Mouse (Mus musculus) heart, postnatal 25 days (tissue): ENCODE results near the gene Cmtm6. TPM values are rescaled to one million over a fixed set of nuclear protein-coding genes. Genes with fewer than 3 reads are reported as not detected.

Experiments used
- DNase-seq: peaks from one replicate; pipeline ENCODE4 v3.0.0; 2022; ENCODE audit warnings: low spot score
- intact Hi-C: fragments of 180-260 bp; cut with DNase I; formaldehyde crosslinking; loops from one replicate; pipeline ENCODE4 v1.15.1; 2025
- total RNA-seq, 2 experiments: library from RNA; stranded (reverse); gene quantifications; 2 replicates each; pipeline ENCODE4 v1.2.3; 2021

Cmtm6 gene
- total RNA-seq, 2 experiments from 2014 or later = 23.4 to 27.2 TPM

DNA sequence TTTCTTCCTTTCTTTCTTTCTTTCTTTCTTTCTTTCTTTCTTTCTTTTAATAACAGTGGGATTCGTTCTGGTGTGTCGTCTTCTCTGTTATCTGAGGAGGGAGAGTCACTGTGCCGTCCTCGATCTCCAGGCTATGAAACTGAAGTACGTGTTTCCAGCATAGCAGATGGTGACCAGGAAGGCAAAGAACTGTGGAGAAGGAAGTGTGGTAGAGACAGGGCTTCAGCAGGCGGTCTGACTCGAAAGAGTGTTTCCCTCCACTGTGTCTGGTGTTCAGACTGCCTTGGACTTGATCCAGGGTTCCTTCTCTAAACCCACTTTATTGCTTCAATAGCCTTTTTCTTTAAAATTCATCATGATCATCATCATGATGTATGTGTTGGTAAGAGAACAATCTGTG is 58.6 kb downstream of the Cmtm6 start:
- intact Hi-C loops = no loop called here
- no peak for DNase-seq

DNA sequence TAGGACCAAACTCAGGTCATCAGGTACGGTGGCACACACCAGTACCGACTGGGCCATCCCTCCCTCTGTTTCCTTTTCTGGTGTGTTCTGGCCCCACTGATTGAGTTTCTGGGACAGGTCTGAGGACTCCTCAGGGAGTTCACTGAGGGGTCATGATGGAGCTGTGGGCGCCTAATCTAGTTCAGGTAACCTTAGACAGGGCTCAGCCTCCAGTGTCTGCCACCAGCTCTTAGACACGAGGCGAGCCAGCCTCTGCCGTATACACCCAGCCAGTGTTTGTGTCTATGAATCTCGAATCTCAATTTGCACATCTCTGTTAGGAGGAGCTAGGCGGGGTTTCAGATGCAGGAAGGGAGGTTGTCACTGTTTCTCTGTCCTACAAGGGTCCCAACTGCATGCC is 59.1 kb downstream of the Cmtm6 start:
- intact Hi-C loops = no loop called here

DNA sequence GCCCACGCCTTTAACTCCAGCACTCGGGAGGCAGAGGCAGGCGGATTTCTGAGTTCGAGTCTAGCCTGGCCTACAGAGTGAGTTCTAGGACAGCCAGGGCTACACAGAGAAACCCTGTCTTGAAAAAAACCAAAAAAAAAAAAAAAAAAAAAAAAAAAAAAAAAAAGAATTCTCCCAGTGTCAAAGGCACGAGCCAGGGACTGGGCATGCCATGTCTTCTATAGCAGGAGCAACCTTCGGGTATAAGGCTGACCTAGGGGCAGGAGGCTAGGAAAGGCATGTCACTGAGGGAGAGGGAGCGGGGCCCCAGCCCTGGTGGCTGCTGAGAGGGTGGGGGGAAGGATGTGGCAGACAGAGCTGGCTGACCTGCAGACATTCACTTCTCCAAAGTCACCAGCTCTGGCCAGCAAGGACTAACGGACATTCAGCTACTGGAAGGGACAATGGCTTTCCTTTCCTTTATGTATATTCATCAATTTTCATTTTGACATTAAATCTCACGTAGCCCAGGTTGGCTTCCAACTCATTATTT is 62.9 kb downstream of the Cmtm6 start:
- intact Hi-C loops = no loop called here
- no peak for DNase-seq

More for the DNA sequence above, 59.1 kb downstream of the Cmtm6 start:
- no peak for DNase-seq

- no peak for DNase-seq
- intact Hi-C loops = no loop called here
Measured at GRCm38 (mm10) chr9:114794491-114794890, 63.6 kb downstream of the Cmtm6 start.

GRCm38 (mm10) chr9:114796473-114797050 is 65.6 kb downstream of the Cmtm6 start:
- DNase-seq = no peak
- intact Hi-C loops = loop anchor here (1.0 to 5.0 kb wide), 3 partner anchors 44 to 161 kb away; no protein-coding TSS in a partner anchor

DNA sequence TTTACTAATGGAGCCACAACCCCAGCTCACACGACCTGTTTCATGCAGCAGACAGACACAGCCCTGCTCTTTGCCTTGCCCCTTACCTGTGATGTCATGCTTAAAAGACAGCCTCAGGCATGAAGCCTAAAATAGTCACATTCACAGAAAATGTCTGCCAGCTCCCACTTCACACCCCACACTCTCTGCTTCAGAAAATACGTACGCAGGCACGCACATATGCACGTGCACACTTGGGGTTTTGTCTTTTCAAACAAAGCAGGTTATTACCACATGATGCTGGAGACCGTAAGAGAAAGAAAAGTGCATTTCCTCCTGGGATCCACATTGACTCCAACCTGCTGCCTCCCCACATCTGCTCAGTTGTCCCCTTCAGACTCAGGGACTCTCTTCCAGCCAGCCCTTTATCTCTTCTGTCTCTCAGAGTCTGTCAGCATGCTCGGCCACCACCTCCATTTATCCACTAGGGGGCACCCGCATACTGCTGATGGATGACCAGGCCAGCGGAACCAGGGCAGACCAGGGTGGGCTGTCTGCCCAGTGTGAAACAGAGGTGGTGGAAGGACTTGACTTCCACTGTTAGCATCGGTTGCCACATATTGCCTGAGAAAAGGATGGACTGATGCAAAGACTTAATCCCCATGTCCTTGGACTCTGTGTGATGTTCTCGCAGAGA is 66.6 kb downstream of the Cmtm6 start:
- DNase-seq = peak; percentile 67
- intact Hi-C loops = loop anchor here (1.0 to 5.0 kb wide), 4 partner anchors 45 to 160 kb away; no protein-coding TSS in a partner anchor

- intact Hi-C loops = loop anchor here (2.0 to 5.0 kb wide), 3 partner anchors 47 to 113 kb away; no protein-coding TSS in a partner anchor
- no peak for DNase-seq
Measured at GRCm38 (mm10) chr9:114798845-114799244, 67.9 kb downstream of the Cmtm6 start.

Other genes with a start within 250 kb of the Cmtm6 start
- gene Ccr4, start 226.2 kb upstream of the Cmtm6 start, total RNA-seq = not detected
- not detected for gene C130032M10Rik, start 215.4 kb upstream of the Cmtm6 start, total RNA-seq
- gene Trim71, start 166.7 kb upstream of the Cmtm6 start, total RNA-seq = not detected
- gene Cnot10, start 90.9 kb upstream of the Cmtm6 start, total RNA-seq = 10 to 100 TPM; 19.7 to 21.8 TPM
- gene Dync1li1, start 42.3 kb upstream of the Cmtm6 start, total RNA-seq = 10 to 100 TPM; 72.6 to 75.8 TPM
- 10 to 100 TPM; 14.0 to 14.1 TPM for gene Cmtm7, start 50.7 kb downstream of the Cmtm6 start, total RNA-seq
- 10 to 100 TPM in 1 of 2 experiments, 1 to 10 TPM in 1; 9.9 to 10.1 TPM for gene Cmtm8, start 113.0 kb downstream of the Cmtm6 start, total RNA-seq
- gene Gpd1l, start 202.9 kb downstream of the Cmtm6 start, total RNA-seq = 10 to 100 TPM; 42.1 to 45.1 TPM
- gene Osbpl10, start 247.5 kb downstream of the Cmtm6 start, total RNA-seq = 1 to 10 TPM; 3.4 to 3.5 TPM